18 mouse cellular contexts compared by ENCODE assay signal in genomic region chr13:71150092-71150491, GRCm38 (mm10).
"Had no signal": no experiment of that assay in that cellular context is flagged by ENCODE, and none has a peak within 500 bp of the region (broad histone marks: within the 10 kb centered on the region; RNA-seq: fewer than 3 reads in every experiment).

No protein-coding gene starts in this region.

- H3K27me3 ChIP-seq: liver, embryonic 13.5 days had no signal

- ATAC-seq: midbrain, embryonic 16.5 days had no signal

- H3K36me3 ChIP-seq: kidney, embryonic 15.5 days; liver, embryonic 13.5 days; midbrain, embryonic 13.5 days had no signal

- H3K9me3 ChIP-seq: kidney, embryonic 15.5 days; liver, embryonic 13.5 days; midbrain, embryonic 13.5 days had no signal

- H3K4me1 ChIP-seq: liver, embryonic 13.5 days had no signal

- DNase-seq: kidney, adult 8-10 months; kidney, postnatal 14 days; kidney, postnatal 4 days; liver, embryonic 13.5 days; lung, adult 2 months; lung, postnatal 14 days; lung, postnatal 4 days; right cerebral cortex, adult 18-20 months; right cerebral cortex, postnatal 14 days; right cerebral cortex, postnatal 4 days; thymus, adult 2 months; thymus, postnatal 14 days; thymus, postnatal 4 days had no signal

- H3K27ac ChIP-seq: kidney, embryonic 15.5 days; liver, embryonic 13.5 days; midbrain, embryonic 13.5 days; stomach, postnatal 0 days had no signal

- H3K4me3 ChIP-seq: kidney, embryonic 15.5 days; liver, embryonic 13.5 days; midbrain, embryonic 13.5 days; myocyte had no signal

- H3K4me2 ChIP-seq: kidney, embryonic 15.5 days; liver, embryonic 13.5 days; midbrain, embryonic 13.5 days had no signal

- H3K9ac ChIP-seq: kidney, embryonic 15.5 days; liver, embryonic 13.5 days; midbrain, embryonic 13.5 days had no signal
